Mouse (Mus musculus) spleen, postnatal 4 days (tissue): ENCODE measurements around the gene E130218I03Rik.
A peak's percentile ranks its signal among the peaks of the same experiment; 100 is the strongest.
"Not testable (repeated sequence)": the region's sequence is repeated elsewhere in the genome, so short reads cannot be mapped to it uniquely, and the experiment has no call there.

ENCODE experiments used
- DNase-seq, 2 experiments: peaks; one replicate each; pipeline ENCODE4 v3.0.0; 2022; ENCODE audit warnings: low spot score in 2 of 2

The E130218I03Rik gene

GRCm38 (mm10) chr4:134251241-134252130 lies 8.0 kb downstream of the E130218I03Rik start:
- peak in 1 of 2 experiments; percentile 72 for DNase-seq

- DNase-seq, result peak in 1 of 2 experiments; percentile 58
These were observed 8.9 kb downstream of the E130218I03Rik start for GRCm38 (mm10) chr4:134252131-134252910.

- peak in 1 of 2 experiments; percentile 53 for DNase-seq
These were observed 9.7 kb downstream of the E130218I03Rik start for GRCm38 (mm10) chr4:134252911-134253721.

GRCm38 (mm10) chr4:134253722-134254324 lies 10.4 kb downstream of the E130218I03Rik start, which contains the start of gene Grrp1:
Gene Grrp1 (minus strand): TSS chr4:134254106.
- peak in 1 of 2 experiments; percentile 59 for DNase-seq

DNA sequence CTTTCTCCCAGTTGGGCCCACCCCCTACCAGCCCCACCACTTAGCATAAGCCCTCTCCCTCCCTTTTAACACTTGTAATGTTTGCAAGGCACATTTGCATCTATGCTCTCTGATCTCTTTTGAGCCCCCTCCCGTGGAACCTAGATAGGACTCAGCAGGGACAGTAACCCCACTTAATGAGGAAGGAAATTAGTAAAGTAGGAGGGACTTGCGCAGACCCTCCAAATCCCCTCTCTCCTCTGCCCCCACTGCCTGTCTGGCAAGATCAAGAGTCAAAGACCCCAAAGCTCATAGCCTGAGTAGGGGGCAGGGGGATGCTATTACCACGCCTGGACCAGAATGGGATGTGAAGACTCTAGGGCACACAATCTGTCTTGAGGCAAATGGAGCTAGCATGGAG lies 11.4 kb downstream of the E130218I03Rik start:
- DNase-seq, result no peak

DNA sequence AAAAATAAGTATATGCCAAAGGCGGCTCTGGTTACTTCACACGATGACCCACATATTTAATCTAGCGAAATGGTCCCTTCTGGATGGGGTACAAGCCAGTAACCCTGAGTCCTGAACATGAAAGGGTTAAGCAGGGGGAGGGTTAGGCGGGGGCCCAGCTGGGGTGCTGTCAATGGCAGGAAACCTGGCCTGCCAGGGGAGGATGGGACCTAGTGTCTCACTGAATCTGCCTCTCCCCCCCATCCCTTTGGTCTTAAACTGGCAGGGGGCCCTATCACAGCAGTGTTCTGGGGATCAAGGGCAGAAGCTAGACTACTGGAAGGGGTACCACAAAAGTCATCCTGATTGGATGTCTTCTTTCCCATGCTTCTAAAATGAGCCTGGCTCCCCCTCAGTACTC lies 12.4 kb downstream of the E130218I03Rik start:
- peak in 1 of 2 experiments; percentile 60 for DNase-seq

DNA sequence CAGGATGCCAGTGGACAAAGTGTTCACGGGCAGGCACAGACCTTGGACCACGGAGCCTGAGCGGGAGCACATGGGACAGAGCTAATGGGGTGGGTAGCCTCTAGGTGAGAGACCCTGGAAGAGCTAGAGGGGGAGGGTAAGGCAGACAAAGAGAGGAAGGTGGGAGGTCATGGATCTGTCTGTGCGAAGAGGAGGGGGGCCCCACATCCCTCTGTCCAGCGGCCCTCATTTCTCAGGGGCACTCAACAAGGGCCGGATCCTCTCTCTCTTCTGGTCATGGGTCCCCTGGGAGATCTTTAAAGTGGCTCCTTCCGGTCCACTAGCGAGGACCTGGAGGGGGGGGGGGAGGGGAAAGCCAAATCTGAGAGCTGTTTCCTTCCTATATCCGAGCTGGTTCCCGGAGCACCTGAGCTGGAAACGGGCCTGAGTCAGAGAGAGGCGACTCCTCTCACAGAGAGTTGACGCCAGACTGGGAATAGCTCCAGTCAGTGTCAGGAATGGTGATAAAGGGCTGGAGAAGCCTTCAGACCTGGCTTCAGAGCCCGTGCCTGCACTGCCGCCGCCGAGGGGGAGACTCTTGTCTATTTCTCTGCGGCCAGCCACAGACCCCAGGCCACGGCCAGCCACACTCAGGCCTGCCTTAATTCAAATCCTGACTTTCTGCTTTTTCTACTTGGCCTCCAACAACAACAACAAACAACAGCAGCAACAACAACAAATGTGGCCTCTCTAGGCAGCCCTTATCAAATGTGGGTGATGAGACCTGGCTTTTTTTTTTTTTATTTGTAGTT lies 13.1 kb downstream of the E130218I03Rik start:
- DNase-seq, result peak in 1 of 2 experiments; percentile 59

- DNase-seq, result no peak
These were observed 13.9 kb downstream of the E130218I03Rik start for GRCm38 (mm10) chr4:134257198-134258009.

DNA sequence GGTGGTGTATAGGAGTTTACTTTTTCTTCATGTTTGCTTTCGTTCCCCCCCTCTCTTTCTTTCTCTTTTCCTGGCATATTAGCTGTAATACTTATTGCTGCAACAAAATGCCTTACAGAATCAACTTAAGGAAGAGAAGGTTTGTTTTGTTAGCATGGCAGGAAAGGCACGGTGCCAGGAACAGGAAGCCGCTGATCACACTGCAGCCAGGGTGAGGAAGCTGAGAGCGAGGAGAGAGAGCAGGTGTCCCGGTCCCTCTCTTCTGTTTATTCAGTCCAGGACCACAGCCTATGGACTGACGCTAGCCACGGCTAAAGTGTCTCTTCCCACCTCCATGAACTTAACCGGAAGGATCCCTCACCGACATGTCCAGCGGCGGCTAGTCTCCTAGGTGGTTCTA lies 14.9 kb downstream of the E130218I03Rik start:
- DNase-seq, result no peak

DNA sequence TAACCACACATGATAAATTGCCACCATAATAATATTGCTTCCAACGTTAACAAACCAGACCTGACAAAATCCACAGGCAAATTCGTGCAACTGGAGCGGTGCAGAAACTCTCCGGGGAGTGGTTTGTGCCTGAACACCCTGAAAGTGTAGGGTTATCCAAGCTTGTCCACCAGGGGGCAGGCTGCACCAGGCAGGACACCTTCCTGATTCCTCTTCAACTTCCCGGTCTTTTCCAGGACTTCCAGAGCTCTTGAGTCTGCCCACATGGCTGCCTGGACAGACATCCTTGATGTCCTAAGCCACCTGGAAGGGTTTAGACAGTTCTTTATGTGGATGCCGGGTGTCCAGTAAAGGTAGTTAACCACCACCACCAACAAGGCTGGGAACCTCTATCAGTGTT lies 19.7 kb downstream of the E130218I03Rik start:
- DNase-seq, result peak; percentile 48 to 82

DNA sequence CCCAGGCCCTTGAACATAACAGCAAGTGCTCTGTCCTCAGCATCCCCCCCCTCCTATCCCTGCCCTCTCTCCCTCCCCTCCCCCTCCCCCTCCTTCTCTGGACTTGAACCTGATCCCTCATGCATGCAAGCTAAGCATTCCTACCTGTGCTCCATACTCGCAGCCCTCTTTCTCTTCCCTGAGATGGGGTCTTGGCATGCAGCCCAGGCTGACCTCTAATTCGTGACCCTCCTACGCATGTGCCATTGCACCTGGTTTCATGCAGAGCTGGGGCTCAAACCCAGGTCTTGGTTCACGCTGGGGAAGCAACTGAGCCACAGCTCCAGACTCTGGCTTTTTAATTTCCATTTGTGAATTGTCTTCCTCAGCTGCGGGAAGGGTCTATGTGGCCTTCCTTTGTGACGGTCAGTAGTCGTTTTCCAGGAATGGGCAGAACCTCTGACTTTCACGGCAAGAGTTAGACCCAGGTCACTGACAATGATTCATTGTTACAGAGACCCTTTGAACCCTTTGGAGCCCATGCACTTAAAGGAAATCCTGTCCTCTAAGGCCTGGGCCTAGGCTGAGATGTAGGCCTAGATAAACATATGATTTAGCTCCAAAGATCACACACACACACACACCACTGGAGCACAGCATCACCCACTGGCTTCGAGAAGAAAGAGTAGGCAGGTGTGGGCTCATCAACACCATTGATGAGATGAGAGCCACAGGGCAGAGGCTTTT lies 22.6 kb downstream of the E130218I03Rik start:
- DNase-seq, result no peak

GRCm38 (mm10) chr4:134268102-134268655 lies 24.7 kb downstream of the E130218I03Rik start:
- peak in 1 of 2 experiments; percentile 53 for DNase-seq

DNA sequence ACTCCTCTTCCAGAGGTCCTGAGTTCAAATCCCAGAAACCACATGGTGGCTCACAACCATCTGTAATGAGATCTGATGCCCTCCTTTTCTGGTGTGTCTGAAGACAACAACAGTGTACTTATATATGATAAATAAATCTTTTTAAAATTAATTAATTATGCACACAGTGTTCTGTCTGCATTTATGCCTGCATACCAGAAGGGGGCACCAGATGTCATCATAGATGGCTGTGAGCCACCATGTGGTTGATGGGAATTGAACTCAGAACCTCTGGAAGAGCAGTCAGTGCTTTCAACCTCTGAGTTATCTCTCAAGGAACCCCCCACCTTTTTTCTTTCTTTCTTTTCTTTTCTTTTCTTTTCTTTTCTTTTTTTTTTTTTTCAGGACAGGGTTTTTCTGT lies 26.2 kb downstream of the E130218I03Rik start:
- not testable (repeated sequence) for DNase-seq

DNA sequence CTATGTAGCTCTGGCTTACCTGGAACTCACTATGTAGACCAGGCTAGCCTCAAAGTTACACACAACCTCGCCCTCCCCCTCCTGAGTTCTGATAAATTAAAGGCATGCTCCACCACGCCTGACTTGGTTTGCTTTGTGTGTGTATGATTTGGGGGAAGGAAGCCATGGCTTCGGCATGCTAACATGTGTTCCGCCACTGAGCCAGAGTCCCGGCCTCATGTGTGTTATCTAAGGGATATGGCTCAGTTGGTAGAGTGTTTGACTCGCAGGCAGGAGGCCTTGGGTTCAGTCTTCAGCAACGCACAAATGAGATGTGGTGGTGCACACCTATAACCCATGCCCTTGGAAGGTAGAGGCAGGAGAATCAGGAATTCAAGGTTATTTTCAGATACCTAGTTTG lies 28.5 kb downstream of the E130218I03Rik start:
- DNase-seq, result peak in 1 of 2 experiments; percentile 54

- no peak for DNase-seq
These were observed 29.4 kb downstream of the E130218I03Rik start for GRCm38 (mm10) chr4:134272731-134273416.

- DNase-seq, result peak; percentile 70 to 78
These were observed 30.2 kb downstream of the E130218I03Rik start for GRCm38 (mm10) chr4:134273417-134274345.

- DNase-seq, result peak; percentile 71 to 76
These were observed 41.5 kb downstream of the E130218I03Rik start for GRCm38 (mm10) chr4:134284942-134285341.
